Mouse (Mus musculus): ENCODE data around the gene Phf7. TPM values are rescaled to one million over a fixed set of nuclear protein-coding genes. Genes with fewer than 3 reads are reported as not detected.

Phf7 gene
- polyA plus RNA-seq, 1 experiment from 2014 or later = 6.3 TPM

DNA sequence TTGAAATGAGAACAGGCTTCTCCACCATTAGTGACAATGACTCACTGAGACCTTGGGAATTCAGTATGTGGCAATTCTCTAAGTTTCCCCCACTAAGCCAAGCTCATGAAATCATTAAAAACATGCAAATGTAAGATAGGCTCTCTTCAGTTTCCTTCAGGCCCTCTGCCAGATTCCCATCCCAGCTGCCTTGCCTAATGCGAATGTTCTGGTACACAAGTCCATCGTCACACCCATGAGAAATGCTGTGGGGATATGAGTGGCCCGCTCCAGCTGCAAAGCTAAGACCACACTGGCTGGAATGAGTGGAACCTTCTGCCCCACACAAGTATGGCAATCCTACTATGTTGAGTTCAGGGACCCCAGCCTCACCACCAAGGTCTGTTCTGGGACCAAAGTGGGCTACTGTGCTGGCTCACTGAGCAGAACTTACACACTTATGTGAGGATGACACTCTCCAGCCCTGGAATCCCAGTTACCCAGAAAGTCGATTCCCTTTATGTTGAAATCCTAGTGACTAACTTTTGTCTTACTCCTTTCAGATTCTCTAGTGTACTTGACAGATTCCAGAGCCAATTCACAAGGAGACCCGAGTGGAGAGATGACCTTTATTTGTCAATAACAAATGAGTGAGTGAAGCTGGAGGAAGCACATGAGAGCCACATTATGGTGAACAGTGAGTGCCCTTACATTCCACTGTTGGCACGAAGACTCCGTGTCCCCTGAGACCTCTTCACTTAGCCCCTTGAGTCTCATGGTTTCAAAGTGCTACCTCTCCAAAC lies 13.8 kb downstream of the Phf7 start:
- Histone ChIP-seq H3K9ac (ENCODE audit: low read depth, low read length) (no peak overlapping the region), H3K9me3 (replicated peaks; ENCODE audit: control insufficient read depth, low read length) (no peaks in the 10 kb centered on the region), H3K4me1 (ENCODE audit: control insufficient read depth, low read depth, low read length) (peaks cover 2% of the 10 kb centered on the region; the same call in 1 of the 2 replicates), H3K27me3 (ENCODE audit: control insufficient read depth, insufficient read depth, low read depth, low read length) (no peaks in the 10 kb centered on the region), H3K27ac (ENCODE audit: low read length) (no peak overlapping the region), H3K4me2 (ENCODE audit: low read depth, low read length) (no peak overlapping the region), H3K4me3 (ENCODE audit: low read depth, low read length) (no peak overlapping the region), H3K36me3 (ENCODE audit: control insufficient read depth, insufficient read depth) (no peaks in the 10 kb centered on the region)
- 71% methylated on average over 7 of the region's 7 CpGs for WGBS (ENCODE audit: insufficient replicate concordance)
- ATAC-seq (ENCODE audit: low read depth) = no peak

DNA sequence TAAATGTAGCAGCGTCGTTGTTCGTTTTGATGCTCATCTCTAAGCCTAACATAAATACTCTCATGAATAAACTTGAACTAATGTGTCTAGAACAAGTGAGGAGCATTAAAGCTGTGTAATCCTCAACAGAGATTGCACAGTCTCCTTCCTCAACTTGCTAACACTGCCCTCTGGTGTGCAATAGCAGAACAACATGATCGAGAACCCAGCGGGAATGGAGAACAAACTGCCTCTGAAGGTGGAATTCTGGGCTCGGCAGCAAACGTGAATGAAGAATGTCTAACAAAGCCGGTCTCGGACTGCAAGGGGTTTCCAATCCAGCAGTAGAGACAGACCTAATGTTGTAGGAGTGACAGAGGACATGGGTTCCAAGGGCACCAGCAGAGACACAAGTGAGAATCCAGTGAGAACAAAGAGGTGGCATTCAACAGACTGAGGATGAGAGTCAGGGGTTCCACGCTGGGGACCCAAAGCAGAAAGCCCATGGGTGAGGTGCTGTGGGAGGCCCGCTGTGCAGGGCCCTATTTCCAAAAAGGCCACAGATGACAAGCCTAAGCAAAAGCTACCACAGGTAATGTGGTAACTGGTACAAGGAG lies 17.0 kb downstream of the Phf7 start:
- Histone ChIP-seq H3K9ac (ENCODE audit: low read depth, low read length) (no peak overlapping the region), H3K27me3 (ENCODE audit: control insufficient read depth, insufficient read depth, low read depth, low read length) (0 out of 2 replicates have a peak, but pooled peaks cover 5% of the 10 kb centered on the region), H3K4me3 (ENCODE audit: low read depth, low read length) (no peak overlapping the region), H3K4me2 (ENCODE audit: low read depth, low read length) (no peak overlapping the region), H3K9me3 (replicated peaks; ENCODE audit: control insufficient read depth, low read length) (no peaks in the 10 kb centered on the region), H3K4me1 (ENCODE audit: control insufficient read depth, low read depth, low read length) (peaks cover 2% of the 10 kb centered on the region; the same call in 1 of the 2 replicates), H3K36me3 (ENCODE audit: control insufficient read depth, insufficient read depth) (no peaks in the 10 kb centered on the region), H3K27ac (ENCODE audit: low read length) (no peak overlapping the region)
- peak; percentile 37; the same call in 1 of the 2 replicates for ATAC-seq (ENCODE audit: low read depth)
- WGBS (ENCODE audit: insufficient replicate concordance) = 9% methylated on average over 11 of the region's 11 CpGs

DNA sequence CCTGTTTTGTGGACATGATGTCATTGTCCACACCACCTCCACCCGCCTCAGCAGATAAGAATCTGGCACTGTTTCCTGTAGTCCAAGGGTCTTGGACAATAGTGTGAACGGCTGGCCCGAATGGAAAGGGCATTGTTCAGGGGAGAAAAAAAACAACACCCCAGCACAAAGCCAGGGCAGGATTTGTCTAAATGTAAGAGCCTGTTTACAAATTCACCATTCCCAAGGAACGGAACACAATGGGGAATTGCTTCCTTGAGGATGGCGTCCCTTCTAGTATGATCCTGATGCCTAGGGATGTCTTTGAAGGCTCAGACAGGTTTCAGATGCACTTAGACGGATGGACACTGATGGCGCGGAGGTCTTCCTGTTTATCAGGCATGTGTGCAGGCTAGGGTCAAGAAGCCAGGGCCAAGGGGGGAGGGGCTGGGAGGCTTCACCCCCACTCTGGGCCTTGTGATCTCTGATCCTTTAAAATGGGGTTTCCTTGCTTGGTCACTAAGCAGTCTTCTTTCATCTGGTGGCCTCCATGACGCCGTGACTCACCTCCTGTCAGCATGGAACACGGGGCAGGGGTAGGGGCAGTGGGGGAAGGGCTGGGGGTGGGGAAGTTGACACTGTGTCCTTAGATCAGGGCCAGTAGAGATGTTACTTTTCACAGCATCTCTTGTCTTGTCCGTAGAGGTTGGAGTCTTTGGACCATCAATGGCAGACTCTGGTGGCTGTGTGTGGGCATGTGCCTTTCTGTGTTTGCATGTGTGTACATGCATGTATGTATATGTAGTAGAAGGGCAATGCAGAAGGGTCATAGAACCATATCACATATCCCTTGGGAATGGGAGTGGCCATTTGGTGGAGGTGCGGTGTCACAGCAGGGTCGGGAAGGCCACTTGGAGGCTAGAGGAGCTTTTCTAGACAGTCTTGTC lies 17.8 kb downstream of the Phf7 start:
- Histone ChIP-seq H3K4me1 (ENCODE audit: control insufficient read depth, low read depth, low read length) (peaks cover 2% of the 10 kb centered on the region), H3K27me3 (ENCODE audit: control insufficient read depth, insufficient read depth, low read depth, low read length) (0 out of 2 replicates have a peak, but pooled peaks cover 5% of the 10 kb centered on the region), H3K4me2 (ENCODE audit: low read depth, low read length) (no peak overlapping the region), H3K27ac (ENCODE audit: low read length) (no peak overlapping the region), H3K9ac (ENCODE audit: low read depth, low read length) (no peak overlapping the region), H3K9me3 (replicated peaks; ENCODE audit: control insufficient read depth, low read length) (no peaks in the 10 kb centered on the region), H3K4me3 (ENCODE audit: low read depth, low read length) (no peak overlapping the region), H3K36me3 (ENCODE audit: control insufficient read depth, insufficient read depth) (no peaks in the 10 kb centered on the region)
- peak; percentile 61 for ATAC-seq (ENCODE audit: low read depth)
- WGBS (ENCODE audit: insufficient replicate concordance) = 51% methylated on average over 14 of the region's 14 CpGs

DNA sequence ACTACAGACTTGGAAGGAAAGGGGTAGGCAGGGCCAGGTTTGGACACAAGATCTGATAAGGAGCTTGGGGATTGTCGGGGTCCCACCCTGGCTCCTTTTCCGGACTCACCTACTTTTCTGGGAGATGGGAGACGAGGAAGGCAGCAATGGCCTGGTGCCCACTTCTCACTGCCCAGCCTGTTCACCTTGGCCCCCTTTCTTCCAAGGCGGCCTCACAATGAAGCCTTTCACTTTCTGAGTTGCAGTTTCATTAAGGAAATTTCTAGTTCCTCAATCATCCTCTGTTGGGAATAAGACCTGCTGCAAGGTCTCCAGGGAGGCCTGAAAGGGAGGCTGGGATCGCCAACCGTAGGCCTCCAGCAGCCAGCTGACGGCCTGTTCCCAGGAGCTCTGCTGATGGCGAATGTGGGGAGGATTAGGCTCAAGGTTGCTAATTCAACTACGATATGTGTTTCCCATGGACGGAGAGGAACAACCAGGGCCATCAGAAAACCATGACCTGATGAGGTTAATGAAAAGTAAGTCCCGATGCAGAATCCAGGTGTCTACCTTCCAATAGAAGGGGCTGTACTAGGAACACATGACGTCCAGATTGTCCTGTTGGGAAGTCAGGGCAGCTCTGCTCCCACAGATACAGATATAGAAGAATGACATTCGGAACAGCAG lies 18.6 kb downstream of the Phf7 start:
- ATAC-seq (ENCODE audit: low read depth) = no peak

DNA sequence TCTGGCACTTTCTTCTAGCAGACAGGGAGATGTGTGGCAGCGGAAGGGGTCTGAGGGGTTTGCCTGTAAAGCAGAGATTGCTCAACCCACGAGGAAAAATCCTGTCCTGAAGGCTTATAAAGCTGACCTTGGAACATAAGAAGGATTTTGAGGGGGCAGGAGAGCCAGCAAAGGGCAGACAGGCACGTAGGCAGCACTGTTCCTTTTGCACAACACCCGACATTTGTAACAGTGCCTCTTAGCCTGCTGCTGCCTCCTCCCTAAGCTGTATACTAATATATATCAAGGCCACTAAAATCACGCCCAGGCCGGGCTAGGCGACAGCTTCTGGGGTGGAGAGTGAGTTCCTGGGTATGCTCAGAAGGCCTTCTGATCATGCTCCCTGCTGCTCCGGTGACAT lies 20.7 kb downstream of the Phf7 start:
- Histone ChIP-seq H3K36me3 (ENCODE audit: control insufficient read depth, insufficient read depth) (no peaks in the 10 kb centered on the region), H3K4me2 (ENCODE audit: low read depth, low read length) (no peak overlapping the region), H3K9me3 (replicated peaks; ENCODE audit: control insufficient read depth, low read length) (no peaks in the 10 kb centered on the region), H3K4me1 (ENCODE audit: control insufficient read depth, low read depth, low read length) (peaks cover 2% of the 10 kb centered on the region), H3K27ac (ENCODE audit: low read length) (no peak overlapping the region), H3K9ac (ENCODE audit: low read depth, low read length) (no peak overlapping the region), H3K4me3 (ENCODE audit: low read depth, low read length) (no peak overlapping the region), H3K27me3 (ENCODE audit: control insufficient read depth, insufficient read depth, low read depth, low read length) (0 out of 2 replicates have a peak, but pooled peaks cover 5% of the 10 kb centered on the region)
- WGBS (ENCODE audit: insufficient replicate concordance) = 60% methylated on average over 8 of the region's 8 CpGs
- ATAC-seq (ENCODE audit: low read depth) = no peak

More for the DNA sequence above, 18.6 kb downstream of the Phf7 start:
- Histone ChIP-seq H3K27me3 (ENCODE audit: control insufficient read depth, insufficient read depth, low read depth, low read length) (0 out of 2 replicates have a peak, but pooled peaks cover 5% of the 10 kb centered on the region), H3K4me1 (ENCODE audit: control insufficient read depth, low read depth, low read length) (peaks cover 2% of the 10 kb centered on the region), H3K36me3 (ENCODE audit: control insufficient read depth, insufficient read depth) (no peaks in the 10 kb centered on the region), H3K9ac (ENCODE audit: low read depth, low read length) (no peak overlapping the region), H3K4me2 (ENCODE audit: low read depth, low read length) (no peak overlapping the region), H3K4me3 (ENCODE audit: low read depth, low read length) (no peak overlapping the region), H3K9me3 (replicated peaks; ENCODE audit: control insufficient read depth, low read length) (no peaks in the 10 kb centered on the region), H3K27ac (ENCODE audit: low read length) (no peak overlapping the region)
- 61% methylated on average over 13 of the region's 13 CpGs for WGBS (ENCODE audit: insufficient replicate concordance)

DNA sequence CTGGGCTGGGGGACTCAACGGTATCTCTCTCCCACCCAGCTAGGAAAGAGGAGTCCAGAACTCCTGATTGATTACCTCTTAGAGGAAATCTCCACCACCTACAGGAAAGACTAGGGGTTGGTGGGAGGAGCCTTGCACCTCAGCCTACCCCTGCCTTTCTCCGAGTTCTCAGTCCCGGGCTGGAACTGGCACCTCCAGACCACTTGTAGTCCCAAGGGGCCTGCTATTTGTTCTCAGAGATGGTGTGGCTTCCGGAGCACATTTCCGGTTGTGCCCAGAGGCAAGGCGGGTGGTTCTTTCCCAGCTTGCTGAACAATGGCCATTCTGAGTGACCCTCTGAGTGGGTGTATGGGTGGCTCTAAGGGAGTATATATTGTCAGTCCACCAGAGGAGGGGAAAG lies 22.9 kb downstream of the Phf7 start:
- H3K4me2 ChIP-seq (ENCODE audit: low read depth, low read length) = no peak overlapping the region
- 0 out of 2 replicates have a peak, but pooled peaks cover 5% of the 10 kb centered on the region for H3K27me3 ChIP-seq (ENCODE audit: control insufficient read depth, insufficient read depth, low read depth, low read length)
- 27% methylated on average over 6 of the region's 6 CpGs for WGBS (ENCODE audit: insufficient replicate concordance)
- H3K4me1 ChIP-seq (ENCODE audit: control insufficient read depth, low read depth, low read length) = no peaks in the 10 kb centered on the region; the same call in none of the 2 replicates
- H3K4me3 ChIP-seq (ENCODE audit: low read depth, low read length) = no peak overlapping the region
- H3K36me3 ChIP-seq (ENCODE audit: control insufficient read depth, insufficient read depth) = no peaks in the 10 kb centered on the region
- H3K9me3 ChIP-seq (replicated peaks; ENCODE audit: control insufficient read depth, low read length) = no peaks in the 10 kb centered on the region
- H3K9ac ChIP-seq (ENCODE audit: low read depth, low read length) = no peak overlapping the region
- no peak for ATAC-seq (ENCODE audit: low read depth)
- H3K27ac ChIP-seq (ENCODE audit: low read length) = no peak overlapping the region

DNA sequence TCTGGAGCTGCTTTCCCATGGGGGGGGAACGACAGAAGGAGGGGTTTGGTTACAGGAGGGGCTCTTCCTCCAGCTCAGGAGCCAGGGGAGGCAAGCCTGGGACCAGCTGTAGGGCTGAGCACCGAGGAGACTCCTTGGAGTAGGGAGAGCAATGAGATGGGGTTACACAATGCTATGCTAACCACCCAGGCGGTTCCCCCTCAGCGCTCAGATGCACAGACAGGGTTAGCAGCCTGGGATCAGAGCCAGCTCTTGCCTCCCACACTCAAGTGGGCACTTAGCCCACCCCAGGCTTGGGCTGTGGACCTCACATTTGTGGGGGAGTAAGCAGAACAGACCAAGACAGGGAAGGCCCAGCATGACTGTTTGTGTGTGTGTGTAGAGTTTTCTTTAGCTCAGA lies 24.1 kb downstream of the Phf7 start:
- Histone ChIP-seq H3K27me3 (ENCODE audit: control insufficient read depth, insufficient read depth, low read depth, low read length) (0 out of 2 replicates have a peak, but pooled peaks cover 5% of the 10 kb centered on the region), H3K4me1 (ENCODE audit: control insufficient read depth, low read depth, low read length) (no peaks in the 10 kb centered on the region; the same call in 1 of the 2 replicates), H3K4me2 (ENCODE audit: low read depth, low read length) (no peak overlapping the region), H3K4me3 (ENCODE audit: low read depth, low read length) (no peak overlapping the region), H3K36me3 (ENCODE audit: control insufficient read depth, insufficient read depth) (no peaks in the 10 kb centered on the region), H3K9ac (ENCODE audit: low read depth, low read length) (no peak overlapping the region), H3K27ac (ENCODE audit: low read length) (no peak overlapping the region), H3K9me3 (replicated peaks; ENCODE audit: control insufficient read depth, low read length) (no peaks in the 10 kb centered on the region)
- no peak; the same call in 1 of the 2 replicates for ATAC-seq (ENCODE audit: low read depth)
- WGBS (ENCODE audit: insufficient replicate concordance) = 61% methylated on average over 4 of the region's 4 CpGs

DNA sequence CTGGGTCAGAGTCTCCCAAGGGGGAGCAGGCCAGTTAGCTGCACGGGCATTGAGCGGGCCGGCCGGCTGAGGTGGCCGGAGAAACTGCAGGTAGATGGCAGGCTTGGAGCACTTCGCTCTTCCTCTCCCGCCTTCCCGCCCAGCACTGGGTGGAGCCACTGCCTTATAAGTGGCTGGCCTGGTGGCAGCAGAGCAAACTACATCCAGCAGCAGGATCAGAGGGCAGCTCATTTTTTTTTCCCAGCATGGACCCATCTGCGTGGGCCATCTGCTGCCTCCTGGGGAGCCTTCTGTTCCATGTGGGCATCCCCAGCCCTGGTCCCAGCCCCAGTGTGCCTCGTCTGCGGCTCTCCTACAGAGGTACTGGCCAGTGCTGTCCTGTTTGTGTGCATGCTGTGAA lies 33.5 kb downstream of the Phf7 start, which contains the start of gene Sema3g:
TSS of gene Sema3g (plus strand) at position 195 of the 400 bp plus-strand sequence.
- Histone ChIP-seq H3K4me1 (ENCODE audit: control insufficient read depth, low read depth, low read length) (peaks cover 17% of the 10 kb centered on the region), H3K27ac (ENCODE audit: low read length) (no peak within 1 kb of the TSS), H3K27me3 (ENCODE audit: control insufficient read depth, insufficient read depth, low read depth, low read length) (no peaks in the 10 kb centered on the region; the same call in 1 of the 2 replicates), H3K9me3 (replicated peaks; ENCODE audit: control insufficient read depth, low read length) (no peaks in the 10 kb centered on the region), H3K4me2 (ENCODE audit: low read depth, low read length) (0 out of 2 replicates have a peak within 1 kb of the TSS, but pooled peaks have one; percentile 4), H3K4me3 (ENCODE audit: low read depth, low read length) (no peak within 1 kb of the TSS), H3K9ac (ENCODE audit: low read depth, low read length) (peak within 1 kb of the TSS; percentile 35), H3K36me3 (ENCODE audit: control insufficient read depth, insufficient read depth) (no peaks in the 10 kb centered on the region)
- WGBS (ENCODE audit: insufficient replicate concordance) = 5% methylated on average over 11 of the region's 11 CpGs
- peak; percentile 64 for ATAC-seq (ENCODE audit: low read depth)
